Mouse (Mus musculus) ES-E14 (cell line): ENCODE results near the gene Fbxl8.

Source experiments
- HCFC1 ChIP-seq: IDR thresholded peaks from 2 replicates; pipeline ENCODE4 v1.6.1; 2012; ENCODE audit warnings: low read length, inconsistent platforms, borderline replicate concordance; ENCODE audit not compliant: insufficient read depth
- MAFK ChIP-seq: IDR thresholded peaks from 2 replicates; pipeline ENCODE4 v1.6.1; 2014; ENCODE audit warnings: mild to moderate bottlenecking, low read depth, low read length, inconsistent platforms; ENCODE audit not compliant: insufficient read depth

GRCm38 (mm10) chr8:105225917-105226316 is 38.5 kb upstream of the Fbxl8 start:
- TF ChIP-seq MAFK: no peak
- TF ChIP-seq HCFC1: no peak
